8 mouse cellular contexts compared by ENCODE assay signal in genomic region chr19:24861612-24862451, GRCm38 (mm10). TPM values are rescaled to one million over a fixed set of nuclear protein-coding genes. Genes with fewer than 3 reads are reported as not detected.
DNase-seq lines count a peak whose midpoint lies in the region; ATAC-seq lines count a peak whose summit lies in the region.

Pgm5 (minus strand) TSS chr19:24861855.

- intact Hi-C loops in left cerebral cortex, postnatal 36 days (cut with DNase I), result no loop called here

- peak; percentile 84 for ATAC-seq in kidney, embryonic 14.5 days (ENCODE audit: low FRiP score, low TSS enrichment)

- H3K27me3 ChIP-seq in kidney, embryonic 14.5 days (ENCODE audit: control insufficient read depth, insufficient read depth, low read length), result no peaks in the 10 kb centered on the region

- H3K4me2 ChIP-seq in kidney, embryonic 14.5 days (replicated peaks; ENCODE audit: low read depth, low read length), result peak within 1 kb of the TSS; percentile 79

- H3K4me1 ChIP-seq in kidney, embryonic 14.5 days (ENCODE audit: control insufficient read depth, insufficient read depth, low read length), result 0 out of 2 replicates have a peak, but pooled peaks cover 3% of the 10 kb centered on the region

- H3K9me3 ChIP-seq in kidney, embryonic 14.5 days (ENCODE audit: control insufficient read depth, low read length), result no peaks in the 10 kb centered on the region

- H3K36me3 ChIP-seq in kidney, embryonic 14.5 days (ENCODE audit: control insufficient read depth, insufficient read depth, low read length), result no peaks in the 10 kb centered on the region

- WGBS in kidney, embryonic 14.5 days, result 2% methylated on average over 37 of the region's 39 CpGs

- peak within 1 kb of the TSS; percentile 64 for H3K9ac ChIP-seq in kidney, embryonic 14.5 days (ENCODE audit: low read depth, low read length)

- DNase-seq in ZHBTc4 (ENCODE audit: low read depth, low spot score), result peak; percentile 19
- peak; percentile 60 for DNase-seq in embryo, embryonic 11 days
- peak; percentile 51 for DNase-seq in heart, adult 8-10 months (ENCODE audit: low spot score)
- DNase-seq in lung, postnatal 14 days, result peak; percentile 29
- peak; percentile 11 to 14 for DNase-seq in urinary bladder, adult 18-20 months (ENCODE audit: low spot score in 2 of 2)
- no peak for DNase-seq in layer of hippocampus, postnatal 14 days (ENCODE audit: low spot score in 2 of 2)
- no peak for DNase-seq in left cerebral cortex, postnatal 36 days (ENCODE audit: low spot score in 2 of 2)

- H3K27ac ChIP-seq in kidney, embryonic 14.5 days (ENCODE audit: low read depth, low read length), result no peak within 1 kb of the TSS

- peak within 1 kb of the TSS; percentile 54 for H3K4me3 ChIP-seq in kidney, embryonic 14.5 days (ENCODE audit: low read length)

RNA-seq across cellular contexts. Expression of gene Pgm5, which starts in this region (rescaled TPM):
- 100 to 1,000 TPM; 101 to 108 (median 103) TPM for total RNA-seq in heart, adult 8-10 months (2022)
- polyA plus RNA-seq in kidney, embryonic 14.5 days (2014; fragmentation: Nextera tagmentation; extraction: Ambion mirVana), result 1.8 and 2.4 TPM in 2 replicates
- total RNA-seq in layer of hippocampus, postnatal 14 days (2021), result 1 to 10 TPM; 3.1 to 3.8 TPM
- 1 to 10 TPM; 3.7 to 7.0 TPM for total RNA-seq in left cerebral cortex, postnatal 36 days (2021)

Comparison
In these comparisons a context has a peak if more than half of its experiments do, and no peak if none do; other contexts are left out.
1. RNA of gene Pgm5 (total RNA-seq): 101 to 108 TPM in heart, adult 8-10 months; 3.7 to 7.0 TPM in left cerebral cortex, postnatal 36 days and 3.1 to 3.8 TPM in layer of hippocampus, postnatal 14 days; every median in the first group is over 10 times any median in the second.
2. DNase-seq: peak in ZHBTc4 (single experiment), embryo, embryonic 11 days (single experiment), heart, adult 8-10 months (single experiment), lung, postnatal 14 days (single experiment) and urinary bladder, adult 18-20 months (2 of 2); none in layer of hippocampus, postnatal 14 days (0 of 2) and left cerebral cortex, postnatal 36 days (0 of 2).